Mouse (Mus musculus): ENCODE measurements around the gene Ano3. TPM values are rescaled to one million over a fixed set of nuclear protein-coding genes. Genes with fewer than 3 reads are reported as not detected.

Ano3 gene
- polyA plus RNA-seq, 1 experiment from 2014 or later = 0.19 TPM

Other genes starting within 250 kb of the Ano3 start
- not detected in 2 replicates for gene Muc15, start 229.6 kb downstream of the Ano3 start, polyA plus RNA-seq (2014; fragmentation: Nextera tagmentation; extraction: Ambion mirVana)
- not detected in 2 replicates for gene Gm13941, start 155.1 kb upstream of the Ano3 start, polyA plus RNA-seq (2014; fragmentation: Nextera tagmentation; extraction: Ambion mirVana)
- not detected in 2 replicates for gene Gm15130, start 202.0 kb upstream of the Ano3 start, polyA plus RNA-seq (2014; fragmentation: Nextera tagmentation; extraction: Ambion mirVana)

Measured in stomach, embryonic 14.5 days (tissue).